ENCODE assay signal across 15 mouse cellular contexts in the genomic region with DNA sequence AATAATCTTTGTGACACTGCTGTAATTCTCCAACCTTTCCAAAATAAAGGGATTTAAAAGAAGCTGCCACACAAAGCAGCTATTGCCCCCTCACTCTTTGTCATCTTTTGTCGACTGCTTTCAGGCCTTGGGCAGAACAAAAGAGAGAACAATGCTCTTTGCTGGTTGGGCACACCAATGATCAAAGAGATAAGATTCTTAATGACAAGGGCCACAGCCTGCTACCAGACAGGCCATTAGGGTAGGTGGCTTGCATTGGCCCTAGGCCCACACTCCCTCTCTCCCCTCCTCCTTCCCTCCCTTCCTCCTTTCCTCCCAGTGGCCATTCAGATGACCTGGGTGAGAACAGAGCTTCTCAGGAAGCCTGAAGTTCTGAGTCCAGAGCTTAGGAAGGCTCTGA.
"Had no signal": no experiment of that assay in that cellular context is flagged by ENCODE, and none has a peak within 500 bp of the region (broad histone marks: within the 10 kb centered on the region; RNA-seq: fewer than 3 reads in every experiment).

No protein-coding gene starts in this region.

- H3K4me2 ChIP-seq: intestine, embryonic 15.5 days; limb, embryonic 12.5 days; limb, embryonic 15.5 days; liver, embryonic 11.5 days; lung, embryonic 14.5 days; midbrain, embryonic 12.5 days had no signal

- H3K9me3 ChIP-seq: intestine, embryonic 15.5 days; limb, embryonic 12.5 days; limb, embryonic 15.5 days; megakaryocyte, embryonic 14.5 days; midbrain, embryonic 12.5 days had no signal

- H3K4me3 ChIP-seq: intestine, embryonic 15.5 days; limb, embryonic 12.5 days; limb, embryonic 15.5 days; megakaryocyte, embryonic 14.5 days; midbrain, embryonic 12.5 days; myocyte had no signal

- H3K4me1 ChIP-seq: intestine, embryonic 15.5 days; limb, embryonic 12.5 days; megakaryocyte, embryonic 14.5 days had no signal

- DNase-seq: kidney, adult 11 months; thymus, adult 18-20 months; thymus, postnatal 36 days had no signal

- H3K36me3 ChIP-seq: intestine, embryonic 15.5 days; limb, embryonic 12.5 days; limb, embryonic 15.5 days; midbrain, embryonic 12.5 days had no signal

- H3K27ac ChIP-seq: intestine, embryonic 15.5 days; limb, embryonic 12.5 days; limb, embryonic 15.5 days; liver, embryonic 14.5 days; macrophage; midbrain, embryonic 12.5 days had no signal

- ATAC-seq: intestine, embryonic 15.5 days; liver, postnatal 0 days; lung, postnatal 0 days had no signal

- H3K27me3 ChIP-seq: intestine, embryonic 15.5 days had no signal

- H3K9ac ChIP-seq: intestine, embryonic 15.5 days; limb, embryonic 12.5 days; limb, embryonic 15.5 days; liver, embryonic 14.5 days; liver, postnatal 0 days; lung, embryonic 14.5 days; midbrain, embryonic 12.5 days had no signal
